Mouse (Mus musculus) megakaryocyte, embryonic 14.5 days (primary cell): ENCODE results near the gene Rcsd1.

Experiments used
- FLI1 ChIP-seq: IDR thresholded peaks from 2 replicates; pipeline ENCODE4 v1.6.1; 2012; ENCODE audit warnings: low read length, inconsistent platforms, mixed read lengths
- GATA1 ChIP-seq: IDR thresholded peaks from 3 replicates; pipeline ENCODE4 v1.6.1; 2012; ENCODE audit warnings: mixed read lengths, low read length, inconsistent platforms, borderline replicate concordance

- TF ChIP-seq GATA1 (no peak), FLI1 (no peak)
Measured at GRCm38 (mm10) chr1:165705368-165705767, 4.2 kb downstream of the Rcsd1 start.
